Mouse (Mus musculus) forebrain, embryonic 11.5 days (tissue): ENCODE measurements around the gene Rasgef1c. TPM values are rescaled to one million over a fixed set of nuclear protein-coding genes. Genes with fewer than 3 reads are reported as not detected.

Source experiments
- ATAC-seq: fragments of 200-750 bp; cut with Nextera tagmentation; replicated peaks from 2 replicates; pipeline ENCODE4 v1.8.0; 2017; ENCODE audit warnings: moderate TSS enrichment; ENCODE audit not compliant: low FRiP score
- DNase-seq: peaks from one replicate; pipeline ENCODE4 v3.0.0-alpha.2; 2017; ENCODE audit warnings: low spot score
- H3K27ac ChIP-seq: fragments of 300-500 bp; sonication (generic); 2 replicates; pipeline ENCODE4 v1.5.1; 2014; ENCODE audit warnings: low read depth, low read length
- H3K27me3 ChIP-seq: fragments of 300-500 bp; sonication (generic); 2 replicates; pipeline ENCODE4 v1.6.1; 2014; ENCODE audit warnings: mild to moderate bottlenecking, low read length, mixed read lengths; ENCODE audit not compliant: control insufficient read depth, insufficient read depth
- H3K36me3 ChIP-seq: fragments of 300-500 bp; sonication (generic); 2 replicates; pipeline ENCODE4 v1.6.1; 2014; ENCODE audit warnings: mild to moderate bottlenecking, low read length, moderate library complexity, mixed read lengths; ENCODE audit not compliant: control insufficient read depth, insufficient read depth
- H3K4me1 ChIP-seq: fragments of 300-500 bp; sonication (generic); replicated peaks from 2 replicates; pipeline ENCODE4 v1.6.1; 2014; ENCODE audit warnings: low read length, mixed read lengths; ENCODE audit not compliant: control insufficient read depth, insufficient read depth
- H3K4me2 ChIP-seq: fragments of 300-500 bp; sonication (generic); 2 replicates; pipeline ENCODE4 v1.6.1; 2014; ENCODE audit warnings: low read depth, mild to moderate bottlenecking, low read length, moderate library complexity, mixed read lengths; ENCODE audit not compliant: severe bottlenecking
- H3K4me3 ChIP-seq: fragments of 300-500 bp; sonication (generic); 2 replicates; pipeline ENCODE4 v1.5.1; 2014; ENCODE audit warnings: low read depth, low read length
- H3K9ac ChIP-seq: fragments of 300-500 bp; sonication (generic); 2 replicates; pipeline ENCODE4 v1.6.1; 2014; ENCODE audit warnings: low read length
- H3K9me3 ChIP-seq: fragments of 300-500 bp; sonication (generic); 2 replicates; pipeline ENCODE4 v1.6.1; 2016; ENCODE audit warnings: low read length, mixed read lengths; ENCODE audit not compliant: control insufficient read depth
- WGBS: fragments of 180-500 bp; shearing (Covaris S2); extraction: QIAGEN DNeasy Blood & Tissue Kit; methylation state at CpG from one replicate; pipeline ENCODE4 v1.1.7; 2014; 5-methylcytosine and 5-hydroxymethylcytosine counted together
- polyA plus RNA-seq: library from polyadenylated mRNA; unstranded; fragments of >200 nt; fragmentation: Nextera tagmentation; extraction: Ambion mirVana; gene quantifications from 2 replicates; pipeline ENCODE4 v1.2.1, GENCODE M21; 2014

Gene Rasgef1c
- polyA plus RNA-seq, 1 experiment from 2014 or later: 1.2 TPM

- ATAC-seq: no peak
- 77% methylated on average over 5 of the region's 5 CpGs for WGBS
- Histone ChIP-seq H3K9me3 (no peaks in the 10 kb centered on the region), H3K9ac (no peak overlapping the region), H3K27me3 (no peaks in the 10 kb centered on the region), H3K36me3 (no peaks in the 10 kb centered on the region), H3K4me2 (no peak overlapping the region), H3K27ac (no peak overlapping the region), H3K4me1 (no peaks in the 10 kb centered on the region), H3K4me3 (no peak overlapping the region)
- no peak for DNase-seq
Observed at GRCm38 (mm10) chr11:49943901-49944300, 42.3 kb downstream of the Rasgef1c start.

DNA sequence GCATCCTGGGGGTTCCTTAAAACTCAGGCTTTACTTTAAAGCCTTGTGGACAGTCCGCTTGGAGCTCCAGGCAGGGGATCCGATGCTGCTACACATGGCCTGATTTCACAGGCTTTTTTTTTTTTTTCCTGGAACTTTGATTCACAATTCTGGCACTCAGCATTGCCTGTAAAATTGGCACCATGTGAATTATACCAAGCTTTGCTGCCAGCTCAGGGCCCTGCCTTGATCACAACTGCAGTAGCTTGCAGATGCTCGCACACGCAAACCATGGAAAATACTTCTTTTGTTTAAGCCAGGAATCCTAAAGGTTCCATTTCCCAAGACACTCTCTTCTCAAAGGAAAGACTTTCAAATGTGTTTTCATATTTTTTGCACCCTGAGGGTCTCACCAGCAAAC lies 44.1 kb downstream of the Rasgef1c start:
- ATAC-seq: no peak
- no peak overlapping the region for H3K4me2 ChIP-seq
- H3K36me3 ChIP-seq: no peaks in the 10 kb centered on the region
- no peak for DNase-seq
- no peak overlapping the region for H3K27ac ChIP-seq
- H3K4me3 ChIP-seq: no peak overlapping the region
- WGBS: 89% methylated on average over 4 of the region's 4 CpGs
- H3K9me3 ChIP-seq: no peaks in the 10 kb centered on the region
- no peaks in the 10 kb centered on the region for H3K4me1 ChIP-seq
- H3K27me3 ChIP-seq: no peaks in the 10 kb centered on the region
- no peak overlapping the region for H3K9ac ChIP-seq

DNA sequence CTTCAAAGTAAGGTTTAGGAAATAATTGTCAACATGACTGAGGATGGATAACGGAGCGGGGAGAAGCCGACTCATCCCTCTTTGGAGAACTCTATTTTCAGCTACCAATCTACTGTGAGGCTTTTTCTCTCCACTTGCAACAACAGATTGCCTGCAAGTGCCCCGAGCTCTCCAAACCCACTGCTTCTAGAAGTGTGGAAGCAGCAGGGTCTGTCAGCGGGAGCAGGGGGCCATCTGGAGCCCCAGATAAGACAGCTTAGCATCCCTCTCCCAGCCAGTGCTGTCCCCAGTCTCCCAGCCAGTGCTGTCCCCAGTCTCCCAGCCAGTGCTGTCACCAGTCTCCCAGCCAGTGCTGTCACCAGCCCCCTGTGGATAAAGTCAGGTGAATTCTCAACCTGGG lies 48.2 kb downstream of the Rasgef1c start:
- Histone ChIP-seq H3K4me2 (no peak overlapping the region), H3K4me1 (no peaks in the 10 kb centered on the region), H3K27me3 (no peaks in the 10 kb centered on the region), H3K4me3 (no peak overlapping the region), H3K9me3 (no peaks in the 10 kb centered on the region), H3K9ac (no peak overlapping the region), H3K27ac (no peak overlapping the region), H3K36me3 (no peaks in the 10 kb centered on the region)
- WGBS: 87% methylated on average over 5 of the region's 5 CpGs
- ATAC-seq: no peak
- DNase-seq: no peak

GRCm38 (mm10) chr11:49953616-49954015 lies 52.0 kb downstream of the Rasgef1c start:
- no peak for DNase-seq
- no peak overlapping the region for H3K4me2 ChIP-seq
- H3K4me3 ChIP-seq: no peak overlapping the region
- H3K36me3 ChIP-seq: no peaks in the 10 kb centered on the region
- WGBS: 94% methylated on average over 6 of the region's 6 CpGs
- no peaks in the 10 kb centered on the region for H3K9me3 ChIP-seq
- no peaks in the 10 kb centered on the region for H3K4me1 ChIP-seq
- no peak overlapping the region for H3K9ac ChIP-seq
- no peak for ATAC-seq
- no peak overlapping the region for H3K27ac ChIP-seq
- no peaks in the 10 kb centered on the region for H3K27me3 ChIP-seq

- 33% methylated on average over 8 of the region's 8 CpGs for WGBS
Observed at GRCm38 (mm10) chr11:49955577-49956261, 54.1 kb downstream of the Rasgef1c start.

GRCm38 (mm10) chr11:49958017-49958416 lies 56.4 kb downstream of the Rasgef1c start:
- Histone ChIP-seq H3K27me3 (no peaks in the 10 kb centered on the region), H3K4me1 (no peaks in the 10 kb centered on the region), H3K27ac (no peak overlapping the region), H3K36me3 (no peaks in the 10 kb centered on the region), H3K4me2 (no peak overlapping the region), H3K9me3 (no peaks in the 10 kb centered on the region), H3K9ac (no peak overlapping the region), H3K4me3 (no peak overlapping the region)
- 85% methylated on average over 10 of the region's 10 CpGs for WGBS
- ATAC-seq: no peak
- no peak for DNase-seq

More at GRCm38 (mm10) chr11:49955577-49956261, 54.1 kb downstream of the Rasgef1c start:
- peak; percentile 87 for DNase-seq
- no peaks in the 10 kb centered on the region for H3K27me3 ChIP-seq
- H3K27ac ChIP-seq: no peak overlapping the region
- H3K9me3 ChIP-seq: no peaks in the 10 kb centered on the region
- H3K4me1 ChIP-seq: no peaks in the 10 kb centered on the region
- peak; percentile 70 for ATAC-seq
- H3K9ac ChIP-seq: no peak overlapping the region
- no peak overlapping the region for H3K4me2 ChIP-seq
- no peak overlapping the region for H3K4me3 ChIP-seq
- H3K36me3 ChIP-seq: no peaks in the 10 kb centered on the region

DNA sequence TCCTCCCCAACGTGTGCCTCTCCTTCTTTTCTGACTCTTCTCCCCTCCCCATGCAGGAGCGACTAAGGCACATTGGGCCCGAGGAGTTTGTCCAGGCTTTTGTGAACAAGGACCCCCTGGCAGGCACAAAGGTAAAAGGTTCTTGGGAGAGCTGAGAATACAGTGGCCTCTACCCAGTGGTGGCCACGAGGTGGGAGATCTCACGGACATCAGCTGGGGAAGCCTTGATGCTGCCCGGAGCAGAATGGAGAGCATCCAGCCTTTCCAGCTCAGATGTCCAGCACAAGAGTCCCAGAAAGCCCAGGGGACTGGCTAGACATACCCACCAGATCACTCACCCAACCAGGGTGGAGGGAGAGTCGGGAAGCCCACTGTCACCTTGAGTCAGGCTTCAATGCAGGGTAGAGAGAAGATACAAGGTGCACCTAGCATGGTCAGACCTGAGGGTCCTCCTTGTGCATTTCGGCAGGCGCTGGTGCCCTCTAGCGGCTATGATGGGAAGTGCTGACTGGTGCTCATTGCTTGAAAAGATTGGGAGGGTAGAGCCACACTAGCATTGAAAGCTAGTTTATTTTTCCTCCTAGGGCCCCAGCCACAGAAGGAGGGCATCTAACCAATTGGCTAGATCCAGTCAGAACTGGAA lies 59.6 kb downstream of the Rasgef1c start:
- peak; percentile 89 for DNase-seq
- 35% methylated on average over 10 of the region's 10 CpGs for WGBS
- ATAC-seq: 0 out of 2 replicates have a peak, but pooled peaks have one; percentile 33

GRCm38 (mm10) chr11:49965320-49965719 lies 63.7 kb downstream of the Rasgef1c start:
- ATAC-seq (no peak), DNase-seq (no peak)
- Histone ChIP-seq H3K36me3 (no peaks in the 10 kb centered on the region), H3K4me1 (no peaks in the 10 kb centered on the region), H3K4me2 (no peak overlapping the region), H3K9me3 (no peaks in the 10 kb centered on the region), H3K27ac (no peak overlapping the region), H3K9ac (no peak overlapping the region), H3K4me3 (no peak overlapping the region), H3K27me3 (no peaks in the 10 kb centered on the region)
- WGBS: 79% methylated on average over 3 of the region's 3 CpGs

More for the DNA sequence above, 59.6 kb downstream of the Rasgef1c start:
- no peak overlapping the region for H3K27ac ChIP-seq
- no peaks in the 10 kb centered on the region for H3K9me3 ChIP-seq
- no peak overlapping the region for H3K9ac ChIP-seq
- H3K4me1 ChIP-seq: no peaks in the 10 kb centered on the region
- no peak overlapping the region for H3K4me3 ChIP-seq
- H3K36me3 ChIP-seq: no peaks in the 10 kb centered on the region
- H3K4me2 ChIP-seq: no peak overlapping the region
- no peaks in the 10 kb centered on the region for H3K27me3 ChIP-seq

DNA sequence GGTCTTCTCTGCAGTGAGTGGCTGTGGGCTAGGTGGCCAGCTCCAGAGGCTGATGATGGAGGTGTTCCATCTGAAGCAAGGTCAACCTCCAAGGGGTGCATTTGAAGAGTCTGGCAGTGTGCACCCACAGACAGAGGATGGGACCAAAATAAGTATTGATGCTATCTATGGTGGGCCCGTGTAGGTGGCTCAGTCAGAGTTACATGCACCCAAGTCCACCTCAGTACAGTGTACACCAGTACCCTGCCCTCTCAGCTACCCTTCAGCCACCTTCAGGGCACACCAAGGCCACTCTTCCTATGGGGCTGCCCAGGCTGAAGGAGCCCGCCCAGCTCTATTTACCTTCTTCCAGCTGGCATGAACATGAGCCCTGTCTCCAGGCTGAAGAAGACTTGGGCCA lies 68.1 kb downstream of the Rasgef1c start:
- no peak for ATAC-seq
- WGBS: 96% methylated on average over 2 of the region's 2 CpGs
- no peaks in the 10 kb centered on the region for H3K9me3 ChIP-seq
- no peaks in the 10 kb centered on the region for H3K27me3 ChIP-seq
- H3K36me3 ChIP-seq: no peaks in the 10 kb centered on the region
- H3K27ac ChIP-seq: no peak overlapping the region
- DNase-seq: no peak
- H3K4me2 ChIP-seq: no peak overlapping the region
- H3K9ac ChIP-seq: no peak overlapping the region
- no peak overlapping the region for H3K4me3 ChIP-seq
- H3K4me1 ChIP-seq: no peaks in the 10 kb centered on the region
